Mouse (Mus musculus): ENCODE data around the gene Gm7694.

DNA sequence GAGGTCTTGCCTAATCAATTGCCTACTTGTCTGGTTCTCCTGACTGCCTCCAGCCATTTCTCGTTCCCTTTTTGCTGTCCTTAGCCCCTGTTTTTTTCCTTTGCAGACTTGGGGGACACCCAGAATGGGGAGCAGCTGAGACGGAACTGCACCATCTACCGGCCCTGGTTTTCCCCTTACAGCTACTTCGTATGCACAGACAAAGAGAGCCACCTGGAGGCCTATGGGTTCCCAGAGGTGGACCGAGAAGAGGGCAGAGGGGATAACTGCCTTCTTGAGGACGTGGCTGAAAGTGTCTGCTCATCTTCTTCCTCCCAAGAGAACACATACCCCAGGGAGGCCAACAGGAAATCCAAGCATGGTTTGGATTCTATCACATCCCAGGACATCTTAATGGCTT lies 5.3 kb upstream of the Gm7694 start:
- TF ChIP-seq TAL1 (conservative IDR thresholded peaks at IDR 0.05; ENCODE audit: low read depth, low read length): no peak
- TF ChIP-seq CTCF (IDR thresholded peaks at IDR 0.05; ENCODE audit: low read depth, low read length): no peak
- TF ChIP-seq GATA2 (IDR thresholded peaks at IDR 0.05; ENCODE audit: borderline replicate concordance, low read depth, low read length): no peak
- no peak for TF ChIP-seq GATA1 (IDR thresholded peaks at IDR 0.05; ENCODE audit: borderline replicate concordance, low read length)

Data from G1E (cell line).